Mouse (Mus musculus) erythroid progenitor cell, adult 5-6 weeks (primary cell): ENCODE measurements around the gene Igsf11. TPM values are rescaled to one million over a fixed set of nuclear protein-coding genes. Genes with fewer than 3 reads are reported as not detected.
"Not testable (repeated sequence)": the region's sequence is repeated elsewhere in the genome, so short reads cannot be mapped to it uniquely, and the experiment has no call there.

Experiments used
- ATAC-seq: replicated peaks from 2 replicates; pipeline ENCODE4 v1.8.0; 2016; ENCODE audit warnings: moderate number of reproducible peaks, mild to moderate bottlenecking, moderate TSS enrichment, inconsistent platforms; ENCODE audit not compliant: poor library complexity, low FRiP score, severe bottlenecking
- total RNA-seq, 2 experiments: library from RNA; stranded (forward) in 1 of 2; stranded (reverse) in 1 of 2; fragments of 150-400 nt in 1 of 2; fragments of 186-747, 209-891 nt in 1 of 2; gene quantifications; 2 replicates each; pipeline versions ENCODE4 v1.2.3 to v1.2.4; 2015 to 2017; ENCODE audit warnings: low replicate concordance in 2 of 2

Igsf11 gene
- total RNA-seq, 2 experiments from 2014 or later = not detected

DNA sequence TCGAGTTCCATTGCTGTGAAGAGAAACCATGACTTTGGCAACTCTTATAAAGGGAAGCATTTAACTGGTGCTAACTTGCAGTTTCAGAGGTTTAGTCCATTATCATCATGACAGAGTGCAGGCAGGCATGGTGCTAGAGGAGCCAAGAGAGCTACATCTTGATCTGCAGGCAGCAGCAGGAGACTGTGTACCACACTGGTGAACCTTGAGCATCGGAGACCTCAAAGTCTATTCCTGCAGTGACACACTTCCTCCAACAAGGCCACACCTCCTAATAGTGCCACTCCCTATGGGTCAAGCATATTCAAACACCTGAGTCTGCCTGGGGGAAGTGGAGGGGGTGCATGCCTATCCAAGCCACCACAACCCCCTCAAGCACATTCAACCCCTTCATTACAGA lies 86.1 kb downstream of the Igsf11 start:
- no peak for ATAC-seq

- no peak for ATAC-seq
Measured at GRCm38 (mm10) chr16:38980546-38980945, 88.1 kb downstream of the Igsf11 start.

DNA sequence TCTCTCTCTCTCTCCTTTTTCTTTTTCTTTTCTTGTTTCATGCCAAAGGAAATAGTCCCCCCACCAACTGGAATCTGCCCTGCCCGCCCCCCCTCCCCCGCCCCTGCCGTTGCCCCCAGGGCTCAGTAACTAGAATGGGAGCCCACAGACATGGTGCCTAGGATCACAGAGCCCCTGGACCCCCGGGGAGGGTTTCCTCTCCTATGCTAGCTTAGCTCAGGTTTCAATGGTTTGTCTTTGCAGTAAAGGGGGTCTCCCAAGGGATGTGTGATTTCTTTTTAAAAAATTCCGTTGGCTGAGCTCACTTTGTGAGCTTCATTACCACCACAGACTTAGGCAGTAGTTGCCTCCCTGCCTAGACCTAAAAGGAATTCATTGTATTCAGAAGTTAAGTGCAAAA lies 89.6 kb downstream of the Igsf11 start:
- ATAC-seq = no peak

GRCm38 (mm10) chr16:38982508-38983236 lies 90.2 kb downstream of the Igsf11 start:
- ATAC-seq = no peak

GRCm38 (mm10) chr16:38983850-38984249 lies 91.4 kb downstream of the Igsf11 start:
- ATAC-seq = not testable (repeated sequence)

DNA sequence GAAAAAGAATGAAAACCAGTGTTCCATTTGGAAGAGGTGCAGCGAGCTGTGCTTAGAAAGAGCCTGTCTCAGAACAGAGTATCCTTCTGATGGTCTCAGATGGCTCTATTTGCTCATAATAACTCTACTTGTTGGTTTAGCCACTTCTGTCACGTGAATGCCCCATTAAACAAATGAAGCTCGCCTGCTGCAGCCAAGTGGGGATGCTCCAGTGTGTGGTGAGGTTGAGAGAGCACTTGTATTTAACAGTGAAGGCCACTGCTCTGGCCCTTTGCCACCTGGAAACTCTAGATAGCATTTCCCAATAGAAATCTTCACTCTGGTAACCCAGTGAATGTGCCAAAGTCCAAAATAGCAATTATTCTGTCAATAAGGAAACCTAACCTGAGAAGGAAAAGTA lies 92.9 kb downstream of the Igsf11 start:
- ATAC-seq = no peak

DNA sequence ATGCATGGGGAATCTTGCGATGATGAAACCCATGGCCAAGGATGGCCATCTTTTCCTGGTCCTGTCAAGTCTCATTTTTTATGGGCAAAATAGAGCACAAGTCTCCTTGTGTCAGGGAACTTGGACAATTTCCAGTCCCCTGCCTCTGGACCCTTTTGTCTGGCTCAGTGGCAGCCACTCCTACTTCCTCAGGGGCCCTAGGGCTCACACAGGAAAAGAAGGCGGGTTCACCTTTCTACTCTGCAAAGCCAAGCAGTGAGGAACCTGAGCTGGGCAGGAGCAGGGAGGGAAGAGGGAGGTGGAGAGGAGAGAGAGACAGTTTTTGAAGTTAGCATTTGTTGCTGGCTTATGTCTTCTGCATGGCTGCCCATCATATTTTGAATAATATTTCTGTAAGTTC lies 93.9 kb downstream of the Igsf11 start:
- ATAC-seq = no peak

DNA sequence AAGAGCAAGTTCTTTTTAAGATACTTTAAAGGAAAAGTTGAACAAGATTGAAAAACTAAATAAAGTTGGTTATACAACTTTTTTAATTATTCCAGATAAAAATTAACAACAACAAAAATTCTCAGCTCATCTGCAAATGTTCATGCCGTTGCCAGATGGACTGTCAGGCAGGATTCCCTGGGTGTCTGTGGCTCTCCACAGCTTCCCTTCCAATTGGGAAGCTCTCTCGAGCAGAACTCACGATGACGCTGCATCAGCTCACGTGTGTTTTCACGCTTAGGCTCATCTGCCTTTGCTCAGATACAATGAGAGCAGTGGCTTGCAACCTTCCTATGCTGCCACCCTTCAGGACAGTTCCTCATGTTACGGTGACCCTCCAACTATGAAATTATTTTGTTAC lies 101.2 kb downstream of the Igsf11 start:
- no peak for ATAC-seq

- ATAC-seq = no peak
Measured at GRCm38 (mm10) chr16:38998496-38999258, 106.2 kb downstream of the Igsf11 start.

DNA sequence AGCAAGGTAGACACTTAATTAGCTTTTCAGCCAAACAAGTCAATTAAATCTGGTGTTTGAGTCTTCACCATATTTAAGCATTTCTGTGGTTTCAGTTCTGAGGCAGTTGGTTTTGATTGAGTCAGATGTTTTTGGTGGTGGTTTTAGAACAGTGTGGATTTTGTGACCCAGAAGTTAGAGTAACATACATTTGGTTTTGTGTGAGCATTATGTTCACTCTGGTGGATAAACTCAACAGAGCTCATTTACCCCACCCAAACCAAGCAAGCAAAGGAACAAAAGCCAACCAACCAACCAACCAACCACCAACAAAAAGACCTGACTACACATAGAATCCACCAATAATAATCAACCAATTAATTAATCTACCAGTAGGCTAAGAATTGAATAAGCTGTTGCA lies 106.8 kb downstream of the Igsf11 start:
- ATAC-seq = no peak

DNA sequence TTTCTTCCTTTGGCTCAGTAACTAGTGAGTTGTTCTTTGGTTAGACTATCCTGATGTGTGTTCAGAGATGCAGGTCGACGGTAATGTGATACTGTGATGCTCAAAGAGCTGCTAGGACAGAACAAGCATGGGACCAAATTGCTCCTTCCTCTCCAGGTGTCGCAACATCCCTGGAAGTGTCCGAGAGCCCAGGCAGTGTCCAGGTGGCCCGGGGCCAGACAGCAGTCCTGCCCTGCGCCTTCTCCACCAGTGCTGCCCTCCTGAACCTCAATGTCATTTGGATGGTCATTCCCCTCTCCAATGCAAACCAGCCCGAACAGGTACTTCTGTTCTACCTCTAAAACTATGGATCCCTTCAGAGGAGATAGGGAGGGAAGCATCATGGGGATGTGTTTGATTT lies 114.5 kb downstream of the Igsf11 start:
- ATAC-seq = no peak

- ATAC-seq = no peak
Measured at GRCm38 (mm10) chr16:39019449-39019848, 127.0 kb downstream of the Igsf11 start.

- ATAC-seq = no peak
Measured at GRCm38 (mm10) chr16:39025989-39026736, 133.7 kb downstream of the Igsf11 start.

GRCm38 (mm10) chr16:39031350-39031749 lies 138.9 kb downstream of the Igsf11 start:
- no peak for ATAC-seq

DNA sequence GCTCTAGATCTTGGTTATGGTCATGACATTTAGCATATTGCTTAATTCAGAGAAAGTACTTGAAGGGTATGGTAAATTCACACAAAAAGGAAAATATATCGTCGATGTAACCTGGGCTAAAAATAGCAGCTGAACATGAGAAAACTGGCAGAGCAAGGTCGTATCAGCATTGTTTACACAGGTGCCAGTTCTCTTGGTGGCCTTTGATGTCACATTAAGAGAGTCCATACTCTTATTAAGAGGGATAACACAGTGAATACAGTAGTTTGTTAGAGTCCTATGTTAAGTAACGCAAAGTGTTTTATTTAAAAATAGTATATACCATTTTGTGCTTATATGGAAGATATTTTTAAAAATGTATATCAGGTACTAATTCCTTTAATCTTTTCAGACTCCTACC lies 144.8 kb downstream of the Igsf11 start:
- no peak for ATAC-seq

DNA sequence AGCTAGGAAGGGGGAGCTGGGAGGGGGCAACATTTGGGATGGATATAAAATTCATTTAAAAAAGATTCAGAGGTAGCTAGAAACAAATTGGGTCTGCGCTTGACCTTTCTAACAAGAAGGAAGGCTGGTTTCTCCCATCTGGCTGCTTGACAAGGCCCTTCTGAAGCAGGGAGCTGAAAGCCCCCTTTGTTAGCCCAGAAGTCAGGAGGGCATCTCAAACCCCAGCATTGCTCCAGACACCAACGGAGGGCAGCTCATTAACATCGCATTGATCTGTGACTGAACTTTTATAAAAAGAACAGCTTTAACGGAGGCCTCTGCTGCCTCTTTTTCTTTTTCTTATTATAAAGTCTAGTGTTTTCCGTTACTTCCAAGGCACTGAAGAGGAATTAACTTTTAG lies 151.9 kb downstream of the Igsf11 start:
- no peak for ATAC-seq

- no peak for ATAC-seq
Measured at GRCm38 (mm10) chr16:39048889-39049288, 156.4 kb downstream of the Igsf11 start.

GRCm38 (mm10) chr16:39052971-39053370 lies 160.5 kb downstream of the Igsf11 start:
- ATAC-seq = no peak

DNA sequence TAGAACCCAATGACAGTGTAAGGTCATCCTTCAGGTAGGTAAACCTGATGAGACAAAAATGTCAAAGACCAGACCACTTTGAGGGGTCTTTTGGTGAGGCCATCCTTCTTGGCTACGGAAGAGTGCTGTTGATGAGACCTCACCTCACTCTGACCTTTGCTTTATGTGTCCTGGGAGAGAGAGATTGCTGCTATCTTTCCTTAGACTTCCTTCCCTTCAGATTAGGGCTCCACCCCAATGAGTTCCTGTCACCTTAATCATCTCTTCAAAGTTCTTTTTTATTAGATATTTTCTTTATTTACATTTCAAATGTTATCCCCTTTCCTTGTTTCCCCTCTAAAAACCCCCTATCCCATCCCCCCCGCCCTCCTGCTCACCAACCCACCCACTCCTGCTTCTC lies 161.3 kb downstream of the Igsf11 start:
- ATAC-seq = no peak

- ATAC-seq = no peak
Measured at GRCm38 (mm10) chr16:39056061-39056460, 163.6 kb downstream of the Igsf11 start.

- ATAC-seq = no peak
Measured at GRCm38 (mm10) chr16:39056961-39057360, 164.5 kb downstream of the Igsf11 start.
